Mouse (Mus musculus): Measurements from ENCODE around the gene Nisch. TPM values are rescaled to one million over a fixed set of nuclear protein-coding genes. Genes with fewer than 3 reads are reported as not detected.

Gene Nisch
- 151 and 183 TPM in 2 replicates for polyA plus RNA-seq (2015; fragmentation: Nextera tagmentation; extraction: Ambion mirVana)

DNA sequence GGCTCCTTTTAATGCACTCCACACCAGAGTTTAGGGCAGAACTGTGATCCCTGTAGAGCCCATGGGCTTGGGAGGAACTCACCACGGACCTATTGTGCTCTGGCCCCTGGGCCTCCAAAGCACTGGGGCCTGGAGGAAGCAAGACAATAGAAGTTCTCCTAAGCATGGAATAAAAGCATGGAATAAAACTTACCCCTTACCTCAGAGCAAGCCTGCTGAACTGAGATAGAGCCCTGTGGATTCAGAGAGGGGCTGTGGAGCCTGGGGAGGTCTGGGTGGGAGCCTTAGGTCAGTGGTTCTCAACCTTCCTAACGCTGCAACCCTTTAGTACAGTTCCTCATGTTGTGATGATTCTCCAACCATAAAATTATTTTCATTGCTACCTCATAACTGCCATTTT is at the start of gene Nisch:
Gene Nisch, minus strand, starts transcription at position 101 of the 400 bp plus-strand sequence.

DNA sequence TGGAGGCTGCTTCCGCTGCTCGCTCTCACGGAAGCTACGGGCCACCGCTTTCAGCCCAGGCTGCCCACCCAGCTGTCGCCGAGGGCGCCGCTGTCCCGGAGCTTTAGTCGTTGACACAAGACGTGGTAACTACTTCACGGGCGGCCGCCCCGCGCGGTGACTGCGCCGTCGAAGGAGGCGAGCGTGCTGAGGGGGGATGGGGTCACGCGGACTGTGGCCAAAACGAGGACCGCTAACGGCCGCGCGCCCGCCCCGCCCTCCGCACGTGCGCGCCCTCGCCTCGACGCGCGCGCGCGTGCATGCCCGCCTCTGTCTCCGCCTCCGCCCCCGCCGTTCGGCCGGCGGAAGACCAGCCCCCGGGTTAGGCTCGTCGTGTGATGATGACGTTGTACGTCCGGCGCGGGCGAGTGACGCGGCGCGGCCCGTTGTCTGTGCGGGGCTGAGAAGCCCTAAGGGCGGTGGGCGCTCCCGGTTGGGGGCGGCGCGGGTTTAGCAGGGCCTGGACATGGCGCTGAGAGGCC is 34.4 kb upstream of the Nisch start, which contains the start of the genes Phf7 and Bap1:
Gene Phf7, minus strand, starts transcription at position 234 of the 521 bp plus-strand sequence.
Gene Bap1, plus strand, starts transcription at position 367 of the 521 bp plus-strand sequence.

DNA sequence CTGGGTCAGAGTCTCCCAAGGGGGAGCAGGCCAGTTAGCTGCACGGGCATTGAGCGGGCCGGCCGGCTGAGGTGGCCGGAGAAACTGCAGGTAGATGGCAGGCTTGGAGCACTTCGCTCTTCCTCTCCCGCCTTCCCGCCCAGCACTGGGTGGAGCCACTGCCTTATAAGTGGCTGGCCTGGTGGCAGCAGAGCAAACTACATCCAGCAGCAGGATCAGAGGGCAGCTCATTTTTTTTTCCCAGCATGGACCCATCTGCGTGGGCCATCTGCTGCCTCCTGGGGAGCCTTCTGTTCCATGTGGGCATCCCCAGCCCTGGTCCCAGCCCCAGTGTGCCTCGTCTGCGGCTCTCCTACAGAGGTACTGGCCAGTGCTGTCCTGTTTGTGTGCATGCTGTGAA is 920 bp upstream of the Nisch start, which contains the start of gene Sema3g:
Gene Sema3g, plus strand, starts transcription at position 195 of the 400 bp plus-strand sequence.

DNA sequence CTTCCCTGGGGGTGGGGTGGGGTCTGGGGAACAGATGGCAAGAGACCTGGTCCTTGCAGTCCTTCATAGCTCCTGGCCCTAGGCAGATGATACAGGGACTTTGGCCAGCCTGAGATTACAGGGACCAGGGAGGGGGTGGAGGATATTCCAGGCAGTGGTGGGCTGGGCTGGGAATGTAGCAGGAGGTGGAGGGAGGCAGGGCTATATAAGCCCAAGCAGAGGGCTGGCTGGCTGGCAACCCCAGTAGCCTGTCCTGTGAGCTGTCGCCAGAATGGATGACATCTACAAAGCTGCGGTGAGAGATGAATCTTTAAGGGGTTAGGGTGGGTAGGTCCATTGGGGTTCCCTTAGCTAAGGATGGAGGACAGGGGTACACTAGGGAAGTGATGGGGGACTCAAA is 8.7 kb downstream of the Nisch start, which contains the start of gene Tnnc1:
Gene Tnnc1, plus strand, starts transcription at position 229 of the 400 bp plus-strand sequence.

DNA sequence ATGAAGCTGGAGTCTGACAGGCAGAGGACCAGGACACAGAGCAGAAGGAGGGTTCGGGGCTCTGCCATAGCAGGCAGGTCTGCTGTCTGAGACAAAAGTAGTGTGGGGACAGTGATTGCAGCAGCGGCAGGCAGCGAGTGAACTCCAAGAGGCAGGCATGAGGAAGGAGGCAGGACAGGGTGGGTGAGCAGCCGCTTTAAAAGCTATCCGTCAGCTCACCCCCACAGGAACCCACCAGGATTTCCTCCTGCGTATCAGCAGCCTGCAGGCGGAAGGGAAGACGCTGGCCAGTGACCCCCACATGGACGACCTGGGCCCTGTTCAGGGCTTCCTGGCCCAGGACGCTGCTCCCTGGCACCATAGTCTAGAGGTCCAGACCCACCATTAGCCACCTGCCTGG is 48.3 kb downstream of the Nisch start, which contains the start of gene Stab1:
Gene Stab1, minus strand, starts transcription at position 217 of the 400 bp plus-strand sequence.

DNA sequence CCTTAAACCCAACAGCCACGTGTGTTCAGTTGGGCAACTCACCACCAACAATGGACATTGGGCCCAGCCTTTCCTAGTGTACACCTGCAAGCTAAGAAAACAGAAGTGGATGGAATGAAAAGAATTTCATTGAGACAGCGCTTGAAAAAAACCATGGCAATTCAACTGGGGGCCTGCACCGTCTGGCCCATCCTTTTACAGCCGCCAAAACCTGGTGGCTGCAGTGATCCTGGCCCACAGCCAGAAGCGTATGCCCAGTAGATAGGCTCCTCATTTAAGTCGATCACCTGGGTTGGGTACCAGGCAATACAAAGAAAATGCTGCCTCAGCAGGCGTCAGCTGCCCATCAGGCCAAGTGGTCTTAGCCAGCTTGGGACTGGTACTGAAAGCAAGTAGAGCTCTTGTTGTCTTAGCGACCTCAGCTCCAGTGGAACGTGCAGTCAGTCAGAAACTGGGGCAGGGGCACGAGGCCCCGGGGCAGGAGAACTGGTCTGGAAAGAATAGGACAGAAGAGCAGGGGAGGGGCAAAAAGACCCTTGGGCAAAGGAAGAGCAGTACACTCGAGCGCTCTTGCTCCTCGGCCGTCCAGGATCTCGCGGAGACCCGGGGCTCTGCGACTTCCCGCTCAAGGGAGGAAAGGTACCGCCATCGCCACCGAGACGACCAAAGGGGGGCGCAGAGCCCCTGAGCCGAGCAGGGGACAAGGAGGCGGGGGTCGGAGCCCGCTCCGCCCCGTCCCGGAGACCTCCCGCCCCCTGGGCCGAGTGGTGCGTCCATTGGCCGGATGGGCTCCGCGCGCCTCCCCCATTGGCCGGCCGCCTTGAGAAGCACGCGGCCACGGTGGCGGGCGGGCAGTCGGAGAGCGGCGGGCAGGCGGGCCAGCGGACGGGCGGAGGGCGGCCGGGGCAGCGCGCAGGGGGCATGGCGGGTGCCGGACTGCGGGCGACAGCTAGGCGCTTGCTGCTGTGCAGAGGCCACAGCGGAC is 86.2 kb downstream of the Nisch start, which contains the start of gene Nt5dc2:
Gene Nt5dc2, plus strand, starts transcription at position 818 of the 985 bp plus-strand sequence.

DNA sequence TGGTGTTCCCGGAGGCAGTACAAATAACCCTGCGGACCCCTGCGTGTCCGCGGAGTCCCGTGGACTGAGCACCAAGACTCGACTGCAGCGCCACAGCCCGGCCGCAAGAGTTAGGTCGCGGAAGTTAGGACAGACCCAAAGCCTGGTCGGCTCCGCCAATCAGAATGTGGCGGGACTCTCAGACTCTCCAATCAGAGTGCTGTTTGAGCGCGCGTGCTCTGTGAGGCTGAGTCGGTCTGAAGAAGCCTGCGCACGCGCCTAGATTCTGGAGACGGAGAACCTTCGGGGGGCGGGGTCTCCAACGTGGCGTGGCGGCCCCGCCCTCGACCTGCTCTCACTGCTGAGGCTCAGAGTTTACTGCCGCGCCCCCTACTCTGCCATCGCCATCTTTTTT is 87.9 kb downstream of the Nisch start, which contains the start of gene Smim4:
Gene Smim4, minus strand, starts transcription at position 131 of the 394 bp plus-strand sequence.

Other genes with a start within 250 kb of the Nisch start
- gene Glt8d1, start 215.5 kb downstream of the Nisch start, polyA plus RNA-seq (2015; fragmentation: Nextera tagmentation; extraction: Ambion mirVana), result 83.1 and 91.9 TPM in 2 replicates
- 938 and 1,152 TPM in 2 replicates for gene Spcs1, start 215.3 kb downstream of the Nisch start, polyA plus RNA-seq (2015; fragmentation: Nextera tagmentation; extraction: Ambion mirVana)
- 55.7 and 64.4 TPM in 2 replicates for gene Pbrm1, start 197.8 kb downstream of the Nisch start, polyA plus RNA-seq (2015; fragmentation: Nextera tagmentation; extraction: Ambion mirVana)
- 44.1 and 67.6 TPM in 2 replicates for gene Gnl3, start 197.8 kb downstream of the Nisch start, polyA plus RNA-seq (2015; fragmentation: Nextera tagmentation; extraction: Ambion mirVana)
- 228 and 387 TPM in 2 replicates for gene Smim4, start 88.0 kb downstream of the Nisch start, polyA plus RNA-seq (2015; fragmentation: Nextera tagmentation; extraction: Ambion mirVana)
- 91.1 and 124 TPM in 2 replicates for gene Nt5dc2, start 85.9 kb downstream of the Nisch start, polyA plus RNA-seq (2015; fragmentation: Nextera tagmentation; extraction: Ambion mirVana)
- 33.5 and 39.1 TPM in 2 replicates for gene Stab1, start 48.3 kb downstream of the Nisch start, polyA plus RNA-seq (2015; fragmentation: Nextera tagmentation; extraction: Ambion mirVana)
- gene Tnnc1, start 8.6 kb downstream of the Nisch start, polyA plus RNA-seq (2015; fragmentation: Nextera tagmentation; extraction: Ambion mirVana), result 5.5 and 6.1 TPM in 2 replicates
- 1.0 and 1.5 TPM in 2 replicates for gene Sema3g, start 914 bp upstream of the Nisch start, polyA plus RNA-seq (2015; fragmentation: Nextera tagmentation; extraction: Ambion mirVana)
- 14.6 and 16.4 TPM in 2 replicates for gene Phf7, start 34.4 kb upstream of the Nisch start, polyA plus RNA-seq (2015; fragmentation: Nextera tagmentation; extraction: Ambion mirVana)
- 34.6 and 44.1 TPM in 2 replicates for gene Bap1, start 34.5 kb upstream of the Nisch start, polyA plus RNA-seq (2015; fragmentation: Nextera tagmentation; extraction: Ambion mirVana)
- gene Dnah1, start 107.0 kb upstream of the Nisch start, polyA plus RNA-seq (2015; fragmentation: Nextera tagmentation; extraction: Ambion mirVana), result 2.4 and 3.7 TPM in 2 replicates
- gene Capn7, start 119.7 kb upstream of the Nisch start, polyA plus RNA-seq (2015; fragmentation: Nextera tagmentation; extraction: Ambion mirVana), result 28.5 and 34.7 TPM in 2 replicates
- 31.4 and 55.7 TPM in 2 replicates for gene Sh3bp5, start 219.1 kb upstream of the Nisch start, polyA plus RNA-seq (2015; fragmentation: Nextera tagmentation; extraction: Ambion mirVana)